Mouse (Mus musculus) liver, embryonic 16.5 days (tissue): Measurements from ENCODE around the gene 1700092M07Rik. TPM values are rescaled to one million over a fixed set of nuclear protein-coding genes. Genes with fewer than 3 reads are reported as not detected.

Source experiments
- ATAC-seq: fragments of 200-750 bp; cut with Nextera tagmentation; 2 replicates; pipeline ENCODE4 v1.8.0; 2017; ENCODE audit warnings: low read depth, mild to moderate bottlenecking, moderate number of reproducible peaks, moderate library complexity
- H3K27ac ChIP-seq: fragments of 300-500 bp; sonication (generic); 2 replicates; pipeline ENCODE4 v1.5.1; 2014; ENCODE audit warnings: mild to moderate bottlenecking, low read length
- H3K27me3 ChIP-seq: fragments of 300-500 bp; sonication (generic); 2 replicates; pipeline ENCODE4 v1.6.1; 2014; ENCODE audit warnings: low read depth, low read length, mixed read lengths; ENCODE audit not compliant: control insufficient read depth, insufficient read depth
- H3K36me3 ChIP-seq: fragments of 300-500 bp; sonication (generic); 2 replicates; pipeline ENCODE4 v1.6.1; 2014; ENCODE audit warnings: mild to moderate bottlenecking; ENCODE audit not compliant: control insufficient read depth, insufficient read depth
- H3K4me1 ChIP-seq: fragments of 300-500 bp; sonication (generic); 2 replicates; pipeline ENCODE4 v1.6.1; 2014; ENCODE audit warnings: low read depth, low read length, mixed read lengths; ENCODE audit not compliant: control insufficient read depth
- H3K4me2 ChIP-seq: fragments of 300-500 bp; sonication (generic); 2 replicates; pipeline ENCODE4 v1.6.1; 2014; ENCODE audit warnings: low read depth, low read length, mixed read lengths
- H3K4me3 ChIP-seq: fragments of 300-500 bp; sonication (generic); 2 replicates; pipeline ENCODE4 v1.5.1; 2014; ENCODE audit warnings: low read depth, mild to moderate bottlenecking, low read length
- H3K9ac ChIP-seq: fragments of 300-500 bp; sonication (generic); 2 replicates; pipeline ENCODE4 v1.6.1; 2014; ENCODE audit warnings: low read depth, low read length
- H3K9me3 ChIP-seq: fragments of 300-500 bp; sonication (generic); replicated peaks from 2 replicates; pipeline ENCODE4 v1.6.1; 2016; ENCODE audit warnings: low read length; ENCODE audit not compliant: control insufficient read depth
- WGBS: fragments of 180-500 bp; shearing (Covaris S2); extraction: QIAGEN DNeasy Blood & Tissue Kit; methylation state at CpG from one replicate; pipeline ENCODE4 v1.1.7; 2014; ENCODE audit not compliant: insufficient replicate concordance; 5-methylcytosine and 5-hydroxymethylcytosine counted together
- polyA plus RNA-seq: library from polyadenylated mRNA; unstranded; fragments of >200 nt; fragmentation: Nextera tagmentation; extraction: Ambion mirVana; gene quantifications from 2 replicates; pipeline ENCODE4 v1.2.1, GENCODE M21; 2015

The 1700092M07Rik gene
- polyA plus RNA-seq, 1 experiment from 2014 or later: 0.45 TPM

GRCm38 (mm10) chr19:8756635-8757387 is 16.3 kb downstream of the 1700092M07Rik start, which contains the start of gene Nxf1:
Gene Nxf1, plus strand, starts transcription at chr19:8757073.
- WGBS: under 1% methylated on average over 75 of the region's 75 CpGs
- H3K27ac ChIP-seq: peak within 1 kb of the TSS; percentile 95
- ATAC-seq: peak; percentile 95
- no peaks in the 10 kb centered on the region for H3K9me3 ChIP-seq
- peak within 1 kb of the TSS; percentile 80 for H3K4me2 ChIP-seq
- H3K27me3 ChIP-seq: no peaks in the 10 kb centered on the region
- peaks cover 29% of the 10 kb centered on the region for H3K36me3 ChIP-seq
- peak within 1 kb of the TSS; percentile 99 for H3K9ac ChIP-seq
- peaks cover 25% of the 10 kb centered on the region for H3K4me1 ChIP-seq
- H3K4me3 ChIP-seq: peak within 1 kb of the TSS; percentile 98

DNA sequence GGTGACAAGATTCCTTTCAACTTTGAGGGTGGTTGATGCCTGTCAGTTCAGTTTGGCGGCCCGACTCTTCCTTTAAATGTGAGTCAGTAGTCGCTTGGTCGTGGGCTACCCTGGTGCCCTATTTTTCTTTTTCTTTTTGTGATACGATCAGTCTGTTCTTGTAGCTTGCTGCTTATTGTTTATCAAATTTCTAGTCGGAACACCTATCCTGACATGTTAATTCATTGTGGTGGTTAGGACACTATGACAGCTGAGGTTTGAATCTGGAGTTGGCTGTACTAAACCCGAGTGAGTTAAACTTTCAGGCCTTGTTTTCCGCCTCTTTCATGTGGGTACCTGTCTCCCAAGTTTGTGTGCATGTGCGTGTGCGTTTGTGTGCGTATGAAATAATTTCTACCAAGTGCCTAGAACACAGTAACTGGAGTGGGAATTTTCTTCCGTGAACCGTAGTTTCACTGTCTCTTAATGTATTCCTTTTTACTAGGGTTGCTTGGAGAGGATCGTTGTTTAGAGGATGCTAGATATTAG is 17.0 kb downstream of the 1700092M07Rik start:
- H3K4me2 ChIP-seq: peak overlapping the region; percentile 71
- 3% methylated on average over 14 of the region's 14 CpGs for WGBS
- H3K36me3 ChIP-seq: peaks cover 28% of the 10 kb centered on the region
- ATAC-seq: no peak
- no peaks in the 10 kb centered on the region for H3K9me3 ChIP-seq
- H3K4me3 ChIP-seq: peak overlapping the region; percentile 98
- peak overlapping the region; percentile 99 for H3K9ac ChIP-seq
- no peaks in the 10 kb centered on the region for H3K27me3 ChIP-seq
- peaks cover 25% of the 10 kb centered on the region for H3K4me1 ChIP-seq
- peak overlapping the region; percentile 95 for H3K27ac ChIP-seq

DNA sequence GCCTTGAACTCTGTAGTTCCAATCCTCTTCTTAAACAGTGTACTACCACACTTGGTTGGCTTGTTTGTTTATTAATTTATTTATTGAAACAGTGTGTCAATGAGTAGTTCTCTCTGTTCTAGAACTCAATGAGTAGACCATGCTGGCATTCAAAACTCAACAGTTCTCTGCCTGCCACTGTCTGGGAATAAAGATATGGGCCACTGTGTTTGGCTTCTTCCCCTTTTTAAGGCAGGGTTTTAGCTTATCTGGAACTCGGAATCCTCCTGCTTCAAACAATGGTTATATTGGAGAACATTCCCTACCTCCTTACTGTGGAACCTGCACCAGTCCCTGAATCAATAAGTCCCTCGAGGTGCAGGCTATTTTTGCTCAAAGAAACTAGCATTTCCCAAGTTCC is 18.4 kb downstream of the 1700092M07Rik start:
- H3K27ac ChIP-seq: 0 out of 2 replicates have a peak overlapping the region, but pooled peaks have one; percentile 7
- WGBS: 29% methylated on average over 2 of the region's 2 CpGs

DNA sequence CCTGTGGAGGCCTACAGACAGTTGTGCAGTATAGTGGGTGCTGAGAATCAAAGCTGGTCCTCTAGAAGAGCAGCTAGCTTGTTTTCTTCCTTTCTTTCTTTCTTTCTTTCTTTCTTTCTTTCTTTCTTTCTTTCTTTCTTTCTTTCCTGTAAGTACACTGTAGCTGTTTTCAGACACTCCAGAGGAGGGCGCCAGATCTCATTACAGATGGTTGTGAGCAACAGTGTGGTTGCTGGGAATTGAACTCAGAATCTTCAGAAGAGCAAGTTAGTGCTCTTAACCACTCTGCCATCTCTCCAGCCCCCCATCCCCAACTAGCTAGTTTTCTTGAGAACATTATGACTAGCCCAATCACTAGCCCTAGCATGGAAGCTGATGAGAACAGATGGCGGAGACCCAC is 20.2 kb downstream of the 1700092M07Rik start:
- Histone ChIP-seq H3K27me3 (no peaks in the 10 kb centered on the region), H3K4me1 (peaks cover 18% of the 10 kb centered on the region), H3K9ac (no peak overlapping the region), H3K4me2 (no peak overlapping the region), H3K27ac (no peak overlapping the region), H3K36me3 (peaks cover 33% of the 10 kb centered on the region), H3K9me3 (0 out of 2 replicates have a peak, but pooled peaks cover 3% of the 10 kb centered on the region), H3K4me3 (no peak overlapping the region)
- ATAC-seq: no peak
- WGBS: 73% methylated on average over 2 of the region's 2 CpGs

More for the DNA sequence above, 18.4 kb downstream of the 1700092M07Rik start:
- Histone ChIP-seq H3K4me1 (peaks cover 25% of the 10 kb centered on the region), H3K9ac (peak overlapping the region; percentile 52), H3K4me3 (peak overlapping the region; percentile 98), H3K36me3 (peaks cover 27% of the 10 kb centered on the region), H3K27me3 (no peaks in the 10 kb centered on the region), H3K9me3 (no peaks in the 10 kb centered on the region), H3K4me2 (peak overlapping the region; percentile 71)
- ATAC-seq: no peak

DNA sequence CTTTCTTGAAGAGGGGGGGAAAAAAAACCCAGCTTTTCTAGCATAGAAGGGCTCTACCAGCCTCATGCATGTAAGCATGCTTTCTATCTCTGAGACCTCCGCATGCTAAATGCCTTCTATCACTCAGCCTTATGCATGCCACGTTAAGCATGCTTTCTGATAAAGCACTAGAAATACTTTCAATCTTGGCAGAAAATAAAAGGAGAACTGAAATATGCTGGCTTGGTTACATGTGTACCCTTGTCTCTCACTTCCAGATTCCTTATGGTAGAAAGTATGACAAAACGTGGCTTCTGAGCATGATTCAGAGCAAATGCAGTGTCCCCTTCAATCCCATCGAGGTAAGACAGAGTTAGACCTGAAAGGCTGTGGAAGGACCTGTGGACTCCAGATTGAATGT is 22.8 kb downstream of the 1700092M07Rik start:
- H3K4me3 ChIP-seq: no peak overlapping the region
- no peaks in the 10 kb centered on the region for H3K27me3 ChIP-seq
- ATAC-seq: no peak
- peaks cover 56% of the 10 kb centered on the region for H3K36me3 ChIP-seq
- no peak overlapping the region for H3K27ac ChIP-seq
- 82% methylated on average over 4 of the region's 4 CpGs for WGBS
- no peak overlapping the region for H3K4me2 ChIP-seq
- 0 out of 2 replicates have a peak, but pooled peaks cover 3% of the 10 kb centered on the region for H3K9me3 ChIP-seq
- no peak overlapping the region for H3K9ac ChIP-seq
- H3K4me1 ChIP-seq: peaks cover 8% of the 10 kb centered on the region

GRCm38 (mm10) chr19:8765562-8765961 is 25.0 kb downstream of the 1700092M07Rik start:
- Histone ChIP-seq H3K4me1 (peaks cover 4% of the 10 kb centered on the region), H3K9ac (no peak overlapping the region), H3K27ac (no peak overlapping the region), H3K9me3 (0 out of 2 replicates have a peak, but pooled peaks cover 3% of the 10 kb centered on the region), H3K27me3 (no peaks in the 10 kb centered on the region), H3K36me3 (peaks cover 74% of the 10 kb centered on the region), H3K4me3 (no peak overlapping the region), H3K4me2 (no peak overlapping the region)
- no peak for ATAC-seq
- 88% methylated on average over 9 of the region's 9 CpGs for WGBS

DNA sequence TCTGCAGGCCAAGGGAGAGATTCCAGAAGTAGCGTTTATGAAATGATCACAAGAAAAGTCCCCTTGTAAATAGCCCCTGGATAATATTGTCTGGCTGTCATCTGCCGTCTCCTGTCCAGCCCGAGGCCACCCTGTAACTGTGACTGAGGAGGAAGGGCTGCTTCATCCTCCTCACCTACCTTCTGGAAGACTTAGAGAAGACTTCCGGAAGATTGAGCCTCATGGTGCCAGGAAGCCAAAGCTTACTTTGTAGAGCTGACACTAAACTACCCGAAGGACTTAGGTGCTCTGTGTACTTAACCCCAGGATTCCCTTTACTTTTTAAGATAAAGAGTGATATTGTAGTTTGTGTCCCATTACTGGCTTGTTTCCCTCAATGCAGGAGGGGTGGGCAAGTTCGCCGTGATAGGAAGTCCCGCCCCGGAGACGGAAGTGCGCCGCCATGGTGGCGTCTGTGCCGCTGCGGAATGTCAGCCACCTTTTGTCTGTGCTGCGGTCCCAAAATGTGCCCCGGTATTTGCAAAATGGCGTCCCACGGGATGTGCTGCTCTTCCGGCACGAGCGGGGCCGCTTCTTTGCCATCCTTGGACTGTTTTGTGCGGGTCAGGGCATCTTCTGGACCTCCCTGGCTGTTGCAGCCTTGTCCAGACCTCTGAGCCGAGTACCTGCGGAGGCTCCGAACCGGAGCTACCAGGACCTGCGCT is 30.2 kb downstream of the 1700092M07Rik start, which contains the start of gene Tmem223:
Gene Tmem223, plus strand, starts transcription at position 430 of the 704 bp plus-strand sequence.
- 14% methylated on average over 29 of the region's 29 CpGs for WGBS
- Histone ChIP-seq H3K4me1 (peaks cover 32% of the 10 kb centered on the region), H3K4me2 (peak within 1 kb of the TSS; percentile 76), H3K27ac (peak within 1 kb of the TSS; percentile 87), H3K9ac (peak within 1 kb of the TSS; percentile 90), H3K36me3 (peaks cover 43% of the 10 kb centered on the region), H3K9me3 (no peaks in the 10 kb centered on the region), H3K27me3 (no peaks in the 10 kb centered on the region), H3K4me3 (peak within 1 kb of the TSS; percentile 84)
- no peak for ATAC-seq

- peak overlapping the region; percentile 100 for H3K27ac ChIP-seq
- WGBS: 21% methylated on average over 5 of the region's 5 CpGs
- H3K9ac ChIP-seq: peak overlapping the region; percentile 98
- H3K36me3 ChIP-seq: peaks cover 22% of the 10 kb centered on the region
- peaks cover 40% of the 10 kb centered on the region for H3K4me1 ChIP-seq
- no peaks in the 10 kb centered on the region for H3K27me3 ChIP-seq
- H3K4me2 ChIP-seq: peak overlapping the region; percentile 96
- peak; percentile 36 for ATAC-seq
- peak overlapping the region; percentile 81 for H3K4me3 ChIP-seq
- H3K9me3 ChIP-seq: no peaks in the 10 kb centered on the region
Observed at GRCm38 (mm10) chr19:8772996-8773395, 32.5 kb downstream of the 1700092M07Rik start.
